Comparison of ENCODE assay signal across 16 mouse cellular contexts in the genomic region with DNA sequence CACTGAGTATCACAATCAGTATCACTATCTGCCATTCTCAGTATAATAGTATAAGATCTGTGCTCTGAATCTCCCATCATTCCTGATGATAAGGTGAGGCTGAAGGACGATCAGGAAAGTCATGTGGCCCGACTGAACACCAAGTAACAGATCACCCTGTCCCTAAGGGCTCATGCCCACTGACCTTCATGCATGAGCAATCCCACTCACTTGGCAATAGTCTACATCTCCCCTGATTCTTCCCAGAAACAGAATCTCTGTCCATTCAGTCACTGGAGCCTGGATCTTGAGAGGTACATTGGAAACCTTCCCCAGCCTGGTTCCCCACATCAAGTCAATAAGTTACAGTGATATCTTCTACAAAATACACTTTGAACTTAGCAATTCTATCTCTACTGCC.
DNase-seq lines count a peak whose midpoint lies in the region.
"Had no signal": no experiment of that assay in that cellular context is flagged by ENCODE, and none has a peak within 500 bp of the region (broad histone marks: within the 10 kb centered on the region; RNA-seq: fewer than 3 reads in every experiment).

No protein-coding gene starts in this region.

- DNase-seq in kidney, adult 11 months: peak; percentile 29
- DNase-seq in kidney, postnatal 4 days: no peak
- DNase-seq in kidney, adult 9 months: peak; percentile 76
- DNase-seq in kidney, postnatal 10 days: no peak
- peak; percentile 34 to 53 for DNase-seq in kidney, postnatal 25 days
- DNase-seq in kidney, postnatal 36 days: peak; percentile 54 to 62
- DNase-seq: adrenal gland, adult 2 months; adrenal gland, postnatal 14 days; cerebellum, adult 11 months; cerebellum, adult 2 months; cerebellum, adult 9-11 months; cerebellum, postnatal 25 days; forebrain, postnatal 0 days; gastrocnemius, adult 2 months; gastrocnemius, postnatal 14 days; heart, adult 2 months had no signal

Comparison
In these comparisons a context has a peak if more than half of its experiments do, and no peak if none do; other contexts are left out.
1. DNase-seq: peak in kidney, adult 11 months (single experiment), kidney, adult 9 months (single experiment), kidney, postnatal 25 days (2 of 2) and kidney, postnatal 36 days (2 of 2); none in kidney, postnatal 4 days (0 of 2) and kidney, postnatal 10 days (single experiment).